Comparison of ENCODE assay signal across 1 mouse cellular context in the genomic region with DNA sequence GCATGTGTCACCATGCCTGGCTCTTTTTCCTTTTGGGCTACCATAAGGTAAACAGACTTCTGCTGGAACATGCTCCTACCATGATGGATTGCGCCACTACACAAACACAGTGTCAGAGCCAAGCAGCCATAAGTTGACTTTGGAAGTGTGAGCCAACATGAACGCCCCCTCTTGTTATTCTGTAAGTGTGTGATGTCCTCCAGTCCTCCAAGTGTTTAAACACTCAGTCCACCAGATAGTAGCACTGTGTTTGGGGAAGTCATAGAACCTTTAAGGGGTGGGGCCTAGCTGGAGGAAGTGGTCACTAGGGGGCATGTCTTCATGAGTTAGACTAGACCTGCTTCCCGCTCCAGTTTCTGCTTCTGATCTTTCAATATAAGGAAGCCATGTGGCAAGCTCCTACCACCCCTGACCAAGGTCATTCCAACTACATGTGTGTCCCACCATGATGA.
A peak's percentile ranks its signal among the peaks of the same experiment; 100 is the strongest.
TF ChIP-seq lines count a peak whose summit lies in the region.

No protein-coding gene starts in this region.

TF ChIP-seq in MEL, 35 proteins besides CTCF, POLR2A, EP300 and RAD21 (continued from another document):
- no peak for TF ChIP-seq MAFK (IDR thresholded peaks at IDR 0.05; ENCODE audit: borderline replicate concordance, low read depth, low read length)
- TF ChIP-seq ZC3H11A (IDR thresholded peaks at IDR 0.05; ENCODE audit: low read depth, low read length), result no peak
- no peak for TF ChIP-seq SIN3A (IDR thresholded peaks at IDR 0.05; ENCODE audit: low read length)
- no peak for TF ChIP-seq POLR2AphosphoS2 (IDR thresholded peaks at IDR 0.05; ENCODE audit: low read length)
- TF ChIP-seq GATA1 (IDR thresholded peaks at IDR 0.05; ENCODE audit: low read depth, low read length), result no peak
- TF ChIP-seq SMC3 (IDR thresholded peaks at IDR 0.05; ENCODE audit: low read depth, low read length), result no peak
- no peak for TF ChIP-seq POLR2AphosphoS5 (IDR thresholded peaks at IDR 0.05; ENCODE audit: borderline replicate concordance, low read depth, low read length)
- no peak for TF ChIP-seq TAL1 (IDR thresholded peaks at IDR 0.05; ENCODE audit: low read length)
- TF ChIP-seq CHD1 (IDR thresholded peaks at IDR 0.05; ENCODE audit: low read depth, low read length), result no peak
- peak; percentile 80 for TF ChIP-seq TBP (IDR thresholded peaks at IDR 0.05; ENCODE audit: low read depth, low read length)
- TF ChIP-seq MAX (IDR thresholded peaks at IDR 0.05; ENCODE audit: low read length), result peak; percentile 36; the same call in 1 of the 2 replicates
- TF ChIP-seq MEF2A (IDR thresholded peaks at IDR 0.05; ENCODE audit: extremely low read depth, insufficient replicate concordance, low read depth, low read length, poor library complexity, severe bottlenecking), result no peak
- no peak for TF ChIP-seq MYB (IDR thresholded peaks at IDR 0.05; ENCODE audit: low read depth, low read length)
- no peak for TF ChIP-seq USF1 (IDR thresholded peaks at IDR 0.05; ENCODE audit: low read depth, low read length)
- TF ChIP-seq CHD2 (IDR thresholded peaks at IDR 0.05; ENCODE audit: low read length), result no peak
- TF ChIP-seq NELFE (IDR thresholded peaks at IDR 0.05; ENCODE audit: low read depth, low read length), result peak; percentile 68; the same call in 1 of the 2 replicates
- TF ChIP-seq NRF1 (IDR thresholded peaks at IDR 0.05; ENCODE audit: insufficient read depth, low read depth, low read length, poor library complexity, severe bottlenecking), result no peak
- no peak for TF ChIP-seq TCF12 (IDR thresholded peaks at IDR 0.05; ENCODE audit: low read depth, low read length)
- no peak for TF ChIP-seq KAT2A (conservative IDR thresholded peaks at IDR 0.05; ENCODE audit: low read depth, low read length)
- TF ChIP-seq ELF1 (IDR thresholded peaks at IDR 0.05; ENCODE audit: low read depth, low read length), result peak; percentile 61; the same call in 1 of the 2 replicates
TF ChIP-seq in MEL: peak in this region for 6.
